Mouse (Mus musculus) liver, embryonic 14.5 days (tissue): ENCODE measurements around the gene Pdcd6ip.

Experiments used
- CTCF ChIP-seq: IDR thresholded peaks from 2 replicates; pipeline ENCODE4 v1.5.1; 2016; ENCODE audit warnings: antibody characterized with exemption, low read depth, control low read depth
- EP300 ChIP-seq: IDR thresholded peaks from 2 replicates; pipeline ENCODE4 v1.6.1; 2016; ENCODE audit warnings: antibody characterized with exemption, low read depth

DNA sequence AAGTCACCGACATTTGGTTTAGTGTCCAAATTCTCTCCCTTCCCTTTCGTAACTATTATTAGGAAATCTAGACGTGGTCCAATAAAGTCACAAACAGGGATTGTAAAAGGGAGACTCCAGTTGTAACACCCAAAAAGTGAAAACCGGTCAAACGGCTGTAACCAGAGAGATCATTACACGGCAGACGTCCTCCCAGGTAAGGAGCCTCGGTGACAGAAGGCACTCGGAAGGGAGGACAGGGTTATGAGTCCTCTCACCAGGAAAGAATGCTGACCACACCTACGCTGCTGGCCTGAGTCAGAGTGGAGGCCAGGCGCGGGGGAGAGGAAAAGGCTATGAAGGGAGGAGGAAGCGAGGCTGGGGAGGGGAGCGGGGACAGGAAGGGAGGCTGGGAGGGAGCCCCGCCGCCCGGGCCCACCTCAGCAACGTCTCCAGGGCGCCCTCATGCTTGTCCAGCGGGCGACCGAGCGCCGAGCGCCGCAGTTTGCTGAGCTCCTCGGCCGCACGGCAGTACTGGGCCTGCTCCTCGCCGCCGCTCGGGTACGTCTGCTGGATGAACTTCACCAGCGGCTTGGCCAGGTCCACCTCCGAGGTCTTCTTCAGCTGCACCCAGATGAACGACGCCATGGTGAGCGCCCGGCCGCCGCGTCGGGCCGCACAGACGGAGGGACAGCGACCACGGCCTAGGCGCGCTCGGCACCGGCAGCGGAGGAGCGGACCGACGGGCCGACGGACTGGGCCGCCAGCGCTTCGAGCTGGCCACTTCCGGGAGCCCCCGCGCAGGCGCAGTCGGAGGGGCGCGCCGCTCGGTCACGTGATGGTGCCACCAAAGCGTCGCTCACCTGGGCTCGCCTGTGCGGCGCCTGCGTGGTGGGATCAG is at the start of gene Pdcd6ip:
- TF ChIP-seq CTCF (no peak), EP300 (no peak)
